Mouse (Mus musculus) activated CD4-positive, CD25-positive, alpha-beta regulatory T cell, adult 4 months (primary cell): ENCODE measurements around the gene Zfp820. TPM values are rescaled to one million over a fixed set of nuclear protein-coding genes. Genes with fewer than 3 reads are reported as not detected.
"Not testable (repeated sequence)": the region's sequence is repeated elsewhere in the genome, so short reads cannot be mapped to it uniquely, and the experiment has no call there.

ENCODE experiments used
- ATAC-seq: one replicate; pipeline ENCODE4 v1.8.0; 2017
- polyA plus RNA-seq, 2 experiments: library from polyadenylated mRNA; unstranded; fragments of 100-300 nt; shearing (Covaris generic); gene quantifications; one replicate each; pipeline ENCODE4 v1.2.1; 2017

Zfp820 gene
- under 1 TPM; 0.33 to 0.56 TPM for polyA plus RNA-seq

DNA sequence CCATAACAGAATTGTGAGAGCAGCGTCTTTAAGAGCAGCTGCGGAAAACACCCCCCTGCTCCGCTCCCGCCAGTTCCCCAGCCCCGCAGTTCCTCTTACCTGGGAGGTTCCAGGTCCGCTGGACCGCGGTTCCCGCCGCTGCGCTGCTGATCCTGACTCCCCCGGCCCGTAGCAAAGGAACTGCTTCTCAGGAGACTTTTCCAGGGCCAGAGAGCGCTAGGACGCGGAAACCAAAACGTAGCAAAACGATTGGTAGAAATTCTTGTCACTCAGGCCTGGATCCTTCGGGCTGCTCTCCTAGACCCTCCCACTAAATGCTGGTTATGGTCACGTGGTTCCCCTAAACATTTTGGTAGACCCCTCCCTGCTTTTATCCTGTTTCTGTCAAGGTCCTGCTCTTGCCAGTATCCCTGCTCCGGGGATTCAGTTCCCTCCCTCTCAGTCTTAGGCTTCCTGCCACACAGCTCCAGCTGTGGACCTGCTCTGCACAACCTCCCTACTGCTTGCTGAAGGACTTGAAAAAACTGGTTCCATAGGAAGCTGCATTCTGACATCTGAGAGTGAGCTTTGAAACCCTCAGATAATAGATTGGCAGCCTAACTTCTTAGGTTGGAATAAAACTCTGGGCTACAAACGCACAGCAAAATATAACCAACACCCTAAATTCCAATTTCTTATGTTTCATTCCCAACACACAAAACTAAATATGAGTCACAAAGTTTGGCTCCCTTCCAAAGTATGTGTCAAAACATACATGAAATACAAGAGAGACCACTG lies at the start of gene Zfp820:
Zfp820 (minus strand) TSS at position 228 of the 777 bp plus-strand sequence.
- ATAC-seq = no peak

DNA sequence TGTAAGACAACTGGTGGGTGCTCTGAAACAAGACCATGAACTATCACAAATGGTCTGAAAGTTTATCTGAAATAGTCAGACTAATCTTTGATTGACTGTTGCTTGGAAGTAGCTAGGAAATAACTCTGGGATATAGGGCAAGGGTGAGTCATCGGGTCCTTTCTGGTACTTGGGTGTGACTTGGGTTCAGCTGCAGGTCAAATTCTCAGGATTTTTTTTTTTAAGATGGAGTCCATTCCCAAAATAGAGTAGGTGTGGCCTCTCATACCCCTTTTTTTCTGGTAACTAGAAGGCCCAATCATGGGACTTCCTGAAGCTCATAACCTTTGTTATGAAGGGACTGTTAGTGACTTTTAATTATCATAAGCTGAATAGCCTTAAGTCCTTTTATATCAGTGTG lies 25.7 kb upstream of the Zfp820 start:
- no peak for ATAC-seq

DNA sequence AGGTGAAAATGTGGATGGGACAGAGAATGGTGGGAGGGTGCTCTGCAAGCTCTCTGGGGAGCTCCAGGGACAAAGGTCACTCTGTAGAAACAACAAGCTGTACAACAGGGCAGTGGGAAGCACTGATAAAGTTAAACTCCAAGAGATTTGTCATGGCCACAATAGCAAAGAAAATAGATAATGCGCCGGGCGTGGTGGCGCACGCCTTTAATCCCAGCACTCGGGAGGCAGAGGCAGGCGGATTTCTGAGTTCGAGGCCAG lies 680 bp upstream of the Zfp820 start:
- ATAC-seq = not testable (repeated sequence)

DNA sequence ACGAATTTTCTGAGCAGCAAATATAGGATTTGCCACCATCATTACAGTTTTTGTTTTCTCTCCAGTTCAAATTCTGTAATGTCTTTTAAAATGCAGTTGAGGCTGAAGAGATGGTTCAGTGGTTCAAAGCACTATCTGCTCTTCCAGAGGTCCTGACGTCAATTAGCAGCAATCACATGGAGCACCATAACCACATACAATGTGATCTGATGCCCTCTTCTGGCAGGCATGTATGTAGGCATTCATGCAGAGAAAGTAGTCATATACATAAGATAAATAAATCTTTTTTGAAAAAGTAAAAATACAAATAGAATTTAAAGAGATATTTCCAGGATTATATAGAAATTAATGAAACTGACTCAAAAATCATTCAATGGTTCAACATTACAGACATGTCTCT lies 7.1 kb downstream of the Zfp820 start:
- ATAC-seq = no peak

GRCm38 (mm10) chr17:21801373-21801772 lies 44.2 kb downstream of the Zfp820 start:
- not testable (repeated sequence) for ATAC-seq

GRCm38 (mm10) chr17:21792256-21792655 lies 53.3 kb downstream of the Zfp820 start:
- no peak for ATAC-seq

- no peak for ATAC-seq
These were observed 75.2 kb downstream of the Zfp820 start for GRCm38 (mm10) chr17:21770336-21770735.

Other genes starting within 250 kb of the Zfp820 start
- 10 to 100 TPM in 1 of 2 experiments, 1 to 10 TPM in 1; 9.9 to 15.3 TPM for gene Zfp983, start 195.1 kb downstream of the Zfp820 start, polyA plus RNA-seq
- gene Gm10226, start 153.9 kb downstream of the Zfp820 start, polyA plus RNA-seq = 10 to 100 TPM; 16.1 to 17.7 TPM
- gene Zfp760, start 138.0 kb downstream of the Zfp820 start, polyA plus RNA-seq = 1 to 10 TPM; 7.0 to 8.3 TPM
- gene Zfp229, start 115.0 kb downstream of the Zfp820 start, polyA plus RNA-seq = under 1 TPM; 0.34 to 0.50 TPM
- gene Zfp995, start 64.2 kb upstream of the Zfp820 start, polyA plus RNA-seq = 10 to 100 TPM; 15.1 to 15.3 TPM
- gene Zfp942, start 116.7 kb upstream of the Zfp820 start, polyA plus RNA-seq = 10 to 100 TPM; 31.2 TPM
- gene Zfp943, start 116.8 kb upstream of the Zfp820 start, polyA plus RNA-seq = 10 to 100 TPM in 1 of 2 experiments, 1 to 10 TPM in 1; 7.0 to 14.1 TPM